Comparison of ENCODE assay signal across 25 mouse cellular contexts in the genomic region with DNA sequence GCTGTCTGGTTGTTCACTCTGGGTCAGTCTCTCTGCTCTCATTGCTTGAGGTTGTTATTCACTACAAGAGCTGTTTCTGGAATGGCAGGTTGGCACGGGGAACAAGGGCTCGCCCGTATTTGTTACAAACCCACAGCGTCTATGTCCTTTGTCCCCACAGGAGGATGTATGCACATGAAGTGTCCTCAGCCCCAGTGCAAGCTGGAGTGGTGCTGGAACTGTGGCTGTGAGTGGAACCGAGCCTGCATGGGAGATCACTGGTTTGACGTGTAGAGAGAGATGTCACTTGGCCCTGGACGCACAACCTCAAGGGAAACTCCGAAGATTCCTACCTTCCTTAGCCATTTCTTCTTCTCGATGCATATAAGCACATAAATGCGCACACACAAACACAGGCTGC. TPM values are rescaled to one million over a fixed set of nuclear protein-coding genes. Genes with fewer than 3 reads are reported as not detected.
A peak's percentile ranks its signal among the peaks of the same experiment; 100 is the strongest.
DNase-seq lines count a peak whose midpoint lies in the region; ATAC-seq lines count a peak whose summit lies in the region.
"Had no signal": no experiment of that assay in that cellular context is flagged by ENCODE, and none has a peak within 500 bp of the region (broad histone marks: within the 10 kb centered on the region; RNA-seq: fewer than 3 reads in every experiment).

No protein-coding gene starts in this region.

- H3K4me3 ChIP-seq in forebrain, embryonic 10.5 days = no peak overlapping the region
- no peak overlapping the region for H3K4me3 ChIP-seq in forebrain, embryonic 15.5 days
- H3K4me3 ChIP-seq in heart, embryonic 10.5 days = no peak overlapping the region
- no peak overlapping the region for H3K4me3 ChIP-seq in midbrain, embryonic 11.5 days (ENCODE audit: low read depth, low read length)
- H3K4me3 ChIP-seq in midbrain, embryonic 15.5 days = no peak overlapping the region
- H3K4me3 ChIP-seq: embryonic facial prominence, embryonic 10.5 days; embryonic facial prominence, embryonic 12.5 days; forebrain, embryonic 12.5 days had no signal

- no peak overlapping the region for H3K27ac ChIP-seq in forebrain, embryonic 10.5 days
- H3K27ac ChIP-seq in forebrain, embryonic 15.5 days (replicated peaks) = no peak overlapping the region
- H3K27ac ChIP-seq in heart, embryonic 10.5 days = no peak overlapping the region
- no peak overlapping the region for H3K27ac ChIP-seq in midbrain, embryonic 11.5 days (ENCODE audit: low read depth, low read length)
- H3K27ac ChIP-seq in midbrain, embryonic 15.5 days = no peak overlapping the region
- H3K27ac ChIP-seq: embryonic facial prominence, embryonic 10.5 days; embryonic facial prominence, embryonic 12.5 days; forebrain, embryonic 12.5 days had no signal

- no peak overlapping the region for H3K9ac ChIP-seq in forebrain, embryonic 15.5 days (replicated peaks)
- no peak overlapping the region for H3K9ac ChIP-seq in midbrain, embryonic 11.5 days (ENCODE audit: low read length)
- no peak overlapping the region for H3K9ac ChIP-seq in midbrain, embryonic 15.5 days
- H3K9ac ChIP-seq: embryonic facial prominence, embryonic 12.5 days; forebrain, embryonic 12.5 days; forebrain, postnatal 0 days had no signal

- no peaks in the 10 kb centered on the region for H3K36me3 ChIP-seq in forebrain, embryonic 10.5 days (replicated peaks)
- no peaks in the 10 kb centered on the region for H3K36me3 ChIP-seq in forebrain, embryonic 15.5 days
- H3K36me3 ChIP-seq in heart, embryonic 10.5 days = no peaks in the 10 kb centered on the region
- H3K36me3 ChIP-seq in midbrain, embryonic 11.5 days (ENCODE audit: control insufficient read depth, insufficient read depth, low read length) = no peaks in the 10 kb centered on the region
- H3K36me3 ChIP-seq in midbrain, embryonic 15.5 days (replicated peaks) = no peaks in the 10 kb centered on the region
- H3K36me3 ChIP-seq: embryonic facial prominence, embryonic 10.5 days; embryonic facial prominence, embryonic 12.5 days; forebrain, embryonic 12.5 days; G1E had no signal

- no peaks in the 10 kb centered on the region for H3K9me3 ChIP-seq in forebrain, embryonic 10.5 days
- H3K9me3 ChIP-seq in forebrain, embryonic 15.5 days = no peaks in the 10 kb centered on the region
- H3K9me3 ChIP-seq in heart, embryonic 10.5 days = no peaks in the 10 kb centered on the region
- H3K9me3 ChIP-seq in midbrain, embryonic 11.5 days (ENCODE audit: control insufficient read depth, low read length) = no peaks in the 10 kb centered on the region
- H3K9me3 ChIP-seq in midbrain, embryonic 15.5 days = no peaks in the 10 kb centered on the region
- H3K9me3 ChIP-seq: embryonic facial prominence, embryonic 12.5 days; forebrain, embryonic 12.5 days had no signal

- intact Hi-C loops in heart, postnatal 25 days (cut with DNase I) = no loop called here

- H3K27me3 ChIP-seq in forebrain, embryonic 10.5 days (ENCODE audit: poor library complexity, severe bottlenecking) = 0 out of 2 replicates have a peak, but pooled peaks cover 5% of the 10 kb centered on the region
- H3K27me3 ChIP-seq in forebrain, embryonic 15.5 days = no peaks in the 10 kb centered on the region
- peaks cover 3% of the 10 kb centered on the region; the same call in 1 of the 2 replicates for H3K27me3 ChIP-seq in heart, embryonic 10.5 days (ENCODE audit: insufficient read depth, poor library complexity, severe bottlenecking)
- 0 out of 2 replicates have a peak, but pooled peaks cover 2% of the 10 kb centered on the region for H3K27me3 ChIP-seq in midbrain, embryonic 11.5 days (ENCODE audit: control insufficient read depth, insufficient read depth, low read length)
- 0 out of 2 replicates have a peak, but pooled peaks cover 2% of the 10 kb centered on the region for H3K27me3 ChIP-seq in midbrain, embryonic 15.5 days (replicated peaks)
- H3K27me3 ChIP-seq: CH12.LX; embryonic facial prominence, embryonic 12.5 days; forebrain, embryonic 12.5 days; Patski had no signal

- H3K4me2 ChIP-seq in forebrain, embryonic 15.5 days (replicated peaks) = no peak overlapping the region
- H3K4me2 ChIP-seq in midbrain, embryonic 11.5 days = no peak overlapping the region
- H3K4me2 ChIP-seq in midbrain, embryonic 15.5 days = no peak overlapping the region
- H3K4me2 ChIP-seq: embryonic facial prominence, embryonic 12.5 days; forebrain, embryonic 12.5 days had no signal

- peak; percentile 11 for DNase-seq in forebrain, embryonic 10.5 days (ENCODE audit: extremely low spot score, low spot score)
- DNase-seq in heart, embryonic 10.5 days (ENCODE audit: low spot score) = peak; percentile 66
- no peak for DNase-seq in heart, postnatal 25 days (ENCODE audit: low spot score)
- peak; percentile 21 for DNase-seq in midbrain, embryonic 11.5 days (ENCODE audit: low spot score, missing footprints)
- DNase-seq: adrenal gland, adult 8-10 months; adrenal gland, postnatal 14 days; adrenal gland, postnatal 36 days; B cell, adult 2 months; cerebellum, adult 11-12 months; cerebellum, adult 2 months; cerebellum, adult 9-10 months; cerebellum, postnatal 10 days; cerebellum, postnatal 25 days; forebrain, postnatal 0 days had no signal

- no peaks in the 10 kb centered on the region for H3K4me1 ChIP-seq in forebrain, embryonic 10.5 days
- no peaks in the 10 kb centered on the region for H3K4me1 ChIP-seq in forebrain, embryonic 15.5 days
- no peaks in the 10 kb centered on the region for H3K4me1 ChIP-seq in heart, embryonic 10.5 days
- H3K4me1 ChIP-seq in midbrain, embryonic 11.5 days (ENCODE audit: control insufficient read depth, insufficient read depth, low read length) = no peaks in the 10 kb centered on the region
- no peaks in the 10 kb centered on the region for H3K4me1 ChIP-seq in midbrain, embryonic 15.5 days
- H3K4me1 ChIP-seq: embryonic facial prominence, embryonic 10.5 days; embryonic facial prominence, embryonic 12.5 days; forebrain, embryonic 12.5 days had no signal

- WGBS in forebrain, embryonic 10.5 days = 90% methylated on average over 10 of the region's 10 CpGs
- WGBS in forebrain, embryonic 15.5 days = 92% methylated on average over 10 of the region's 10 CpGs
- WGBS in heart, embryonic 10.5 days = 79% methylated on average over 10 of the region's 10 CpGs
- WGBS in midbrain, embryonic 11.5 days = 92% methylated on average over 10 of the region's 10 CpGs
- 89% methylated on average over 10 of the region's 10 CpGs for WGBS in midbrain, embryonic 15.5 days

- ATAC-seq in forebrain, embryonic 15.5 days (replicated peaks) = no peak
- ATAC-seq in midbrain, embryonic 11.5 days (ENCODE audit: low FRiP score) = no peak
- ATAC-seq in midbrain, embryonic 15.5 days (replicated peaks) = no peak
- ATAC-seq: activated CD4-positive, CD25-positive, alpha-beta regulatory T cell, adult 4 months; CD4-positive, CD25-positive, alpha-beta regulatory T cell, adult 4 months; forebrain, embryonic 14.5 days; forebrain, postnatal 0 days; Patski had no signal

RNA-seq across cellular contexts. Expression of gene Agpat4, which starts 57.1 kb away (rescaled TPM):
- 42.2 and 44.7 TPM in 2 replicates for polyA plus RNA-seq in forebrain, embryonic 10.5 days (2016; fragmentation: Nextera tagmentation; extraction: Ambion mirVana)
- 53.6 and 54.7 TPM in 2 replicates for polyA plus RNA-seq in forebrain, embryonic 15.5 days (2015; fragmentation: Nextera tagmentation; extraction: Ambion mirVana)
- polyA plus RNA-seq in heart, embryonic 10.5 days (2016; fragmentation: Nextera tagmentation; extraction: Ambion mirVana) = 26.6 and 32.5 TPM in 2 replicates
- 1 to 10 TPM; 4.5 to 5.1 TPM for total RNA-seq in heart, postnatal 25 days (2021)
- 22.9 and 24.6 TPM in 2 replicates for polyA plus RNA-seq in midbrain, embryonic 11.5 days (2014; fragmentation: Nextera tagmentation; extraction: Ambion mirVana)
- 62.0 and 65.7 TPM in 2 replicates for polyA plus RNA-seq in midbrain, embryonic 15.5 days (2015; fragmentation: Nextera tagmentation; extraction: Ambion mirVana)
